Mouse (Mus musculus) myocyte (in vitro differentiated cells): ENCODE measurements around the gene AI464131.

ENCODE experiments used
- CEBPB ChIP-seq: IDR thresholded peaks from 2 replicates; pipeline ENCODE4 v1.6.1; 2011; ENCODE audit warnings: mild to moderate bottlenecking, moderate library complexity; ENCODE audit not compliant: poor library complexity, insufficient read depth, severe bottlenecking
- MAX ChIP-seq: IDR thresholded peaks from one replicate; pipeline ENCODE4 v1.6.1; 2011; ENCODE audit warnings: low read depth, mild to moderate bottlenecking, control low read depth
- MYOD1 ChIP-seq, 3 experiments: IDR thresholded peaks; one replicate each; pipeline ENCODE4 v1.6.1; 2011; ENCODE audit warnings: control low read depth in 2 of 3, low read depth in 2 of 3, mild to moderate bottlenecking in 2 of 3, moderate library complexity in 1 of 3; ENCODE audit not compliant: insufficient read length in 2 of 3, control insufficient read depth in 1 of 3
- POLR2A ChIP-seq: IDR thresholded peaks from one replicate; pipeline ENCODE4 v1.6.1; 2011; ENCODE audit warnings: low read depth, mild to moderate bottlenecking, control low read depth, moderate library complexity; ENCODE audit not compliant: insufficient read length
- REST ChIP-seq: IDR thresholded peaks from one replicate; pipeline ENCODE4 v1.6.1; 2011; ENCODE audit warnings: mild to moderate bottlenecking, control low read depth, moderate library complexity; ENCODE audit not compliant: insufficient read depth, insufficient read length
- TCF12 ChIP-seq: IDR thresholded peaks from one replicate; pipeline ENCODE4 v1.6.1; 2011; ENCODE audit warnings: mild to moderate bottlenecking, control low read depth; ENCODE audit not compliant: poor library complexity, insufficient read depth, severe bottlenecking
- TCF3 ChIP-seq: IDR thresholded peaks from one replicate; pipeline ENCODE4 v1.6.1; 2011; ENCODE audit warnings: low read depth, control low read depth; ENCODE audit not compliant: insufficient read length

- no peak for TF ChIP-seq POLR2A
- no peak for TF ChIP-seq MYOD1 (IDR thresholded peaks at IDR 0.05; ENCODE audit: control insufficient read depth in 1 of 3, insufficient read length in 2 of 3, low read depth in 2 of 3)
- TF ChIP-seq TCF3: no peak
- no peak for TF ChIP-seq MAX
- TF ChIP-seq REST: no peak
- no peak for TF ChIP-seq TCF12
- TF ChIP-seq CEBPB: no peak
These were observed 44.2 kb upstream of the AI464131 start for GRCm38 (mm10) chr4:41547086-41547485.
